Mouse (Mus musculus) forebrain, embryonic 11.5 days (tissue): ENCODE data around the gene Olfr9. TPM values are rescaled to one million over a fixed set of nuclear protein-coding genes. Genes with fewer than 3 reads are reported as not detected.
A peak's percentile ranks its signal among the peaks of the same experiment; 100 is the strongest.

ENCODE experiments used
- ATAC-seq: fragments of 200-750 bp; cut with Nextera tagmentation; replicated peaks from 2 replicates; pipeline ENCODE4 v1.8.0; 2017; ENCODE audit warnings: moderate TSS enrichment; ENCODE audit not compliant: low FRiP score
- DNase-seq: peaks from one replicate; pipeline ENCODE4 v3.0.0-alpha.2; 2017; ENCODE audit warnings: low spot score
- H3K27ac ChIP-seq: fragments of 300-500 bp; sonication (generic); 2 replicates; pipeline ENCODE4 v1.5.1; 2014; ENCODE audit warnings: low read depth, low read length
- H3K27me3 ChIP-seq: fragments of 300-500 bp; sonication (generic); 2 replicates; pipeline ENCODE4 v1.6.1; 2014; ENCODE audit warnings: mild to moderate bottlenecking, low read length, mixed read lengths; ENCODE audit not compliant: control insufficient read depth, insufficient read depth
- H3K36me3 ChIP-seq: fragments of 300-500 bp; sonication (generic); 2 replicates; pipeline ENCODE4 v1.6.1; 2014; ENCODE audit warnings: mild to moderate bottlenecking, low read length, moderate library complexity, mixed read lengths; ENCODE audit not compliant: control insufficient read depth, insufficient read depth
- H3K4me1 ChIP-seq: fragments of 300-500 bp; sonication (generic); replicated peaks from 2 replicates; pipeline ENCODE4 v1.6.1; 2014; ENCODE audit warnings: low read length, mixed read lengths; ENCODE audit not compliant: control insufficient read depth, insufficient read depth
- H3K4me2 ChIP-seq: fragments of 300-500 bp; sonication (generic); 2 replicates; pipeline ENCODE4 v1.6.1; 2014; ENCODE audit warnings: low read depth, mild to moderate bottlenecking, low read length, moderate library complexity, mixed read lengths; ENCODE audit not compliant: severe bottlenecking
- H3K4me3 ChIP-seq: fragments of 300-500 bp; sonication (generic); 2 replicates; pipeline ENCODE4 v1.5.1; 2014; ENCODE audit warnings: low read depth, low read length
- H3K9ac ChIP-seq: fragments of 300-500 bp; sonication (generic); 2 replicates; pipeline ENCODE4 v1.6.1; 2014; ENCODE audit warnings: low read length
- H3K9me3 ChIP-seq: fragments of 300-500 bp; sonication (generic); 2 replicates; pipeline ENCODE4 v1.6.1; 2016; ENCODE audit warnings: low read length, mixed read lengths; ENCODE audit not compliant: control insufficient read depth
- WGBS: fragments of 180-500 bp; shearing (Covaris S2); extraction: QIAGEN DNeasy Blood & Tissue Kit; methylation state at CpG from one replicate; pipeline ENCODE4 v1.1.7; 2014; 5-methylcytosine and 5-hydroxymethylcytosine counted together
- polyA plus RNA-seq: library from polyadenylated mRNA; unstranded; fragments of >200 nt; fragmentation: Nextera tagmentation; extraction: Ambion mirVana; gene quantifications from 2 replicates; pipeline ENCODE4 v1.2.1, GENCODE M21; 2014

Gene Olfr9
- polyA plus RNA-seq, 1 experiment from 2014 or later, result not detected

DNA sequence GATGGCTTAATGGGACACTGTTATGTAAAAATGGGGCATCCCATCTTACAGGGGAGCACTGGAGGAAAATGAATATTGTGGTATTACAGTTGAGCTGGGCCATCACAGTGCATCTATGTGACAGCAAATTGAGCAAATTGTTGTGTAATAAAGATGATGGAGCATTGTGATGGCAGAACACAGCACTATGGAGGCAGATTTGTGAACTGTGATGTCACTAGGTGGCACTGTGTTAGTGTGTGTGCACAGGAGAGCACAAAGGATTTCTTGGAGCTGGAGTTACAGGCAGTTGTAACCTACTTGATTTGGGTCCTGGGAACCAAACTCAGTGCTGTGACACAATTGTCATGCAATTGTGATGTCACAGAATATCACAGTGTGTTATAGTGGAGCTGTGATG lies 34.1 kb downstream of the Olfr9 start:
- Histone ChIP-seq H3K27me3 (no peaks in the 10 kb centered on the region), H3K9me3 (no peaks in the 10 kb centered on the region), H3K4me3 (no peak overlapping the region), H3K36me3 (no peaks in the 10 kb centered on the region), H3K27ac (no peak overlapping the region), H3K9ac (no peak overlapping the region), H3K4me1 (no peaks in the 10 kb centered on the region), H3K4me2 (no peak overlapping the region)
- peak; percentile 47; the same call in 1 of the 2 replicates for ATAC-seq
- DNase-seq, result no peak

DNA sequence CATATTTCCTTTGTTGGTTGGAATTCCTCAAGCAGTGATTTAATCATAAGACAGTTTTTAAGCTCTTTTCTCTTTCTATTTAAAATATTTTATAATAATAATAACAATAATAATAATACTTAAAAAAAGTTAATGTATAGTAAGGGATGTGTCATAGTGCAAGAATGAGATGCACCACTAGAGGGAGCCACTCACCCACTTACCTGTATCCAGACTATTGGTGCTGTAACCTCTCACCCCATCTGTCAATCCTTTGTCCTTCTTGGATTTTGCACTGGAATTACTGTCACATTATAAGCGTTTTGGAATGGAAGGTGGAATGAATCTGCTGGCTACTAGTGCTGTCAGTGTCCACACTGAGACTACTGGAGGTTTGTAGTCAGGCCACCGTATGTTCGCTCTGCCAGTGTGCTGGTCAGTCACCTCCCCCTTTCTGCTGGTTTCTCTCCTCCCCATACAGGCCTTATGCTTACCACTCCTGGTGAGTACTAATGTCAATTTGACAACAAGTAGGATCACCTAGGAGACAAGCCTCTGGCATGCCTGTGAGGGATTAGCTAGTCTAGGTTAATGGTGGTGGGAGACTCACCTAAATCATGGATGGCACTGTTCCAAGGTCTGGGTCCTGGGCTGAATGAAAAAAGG lies 36.9 kb downstream of the Olfr9 start:
- Histone ChIP-seq H3K27me3 (no peaks in the 10 kb centered on the region), H3K36me3 (no peaks in the 10 kb centered on the region), H3K4me3 (no peak overlapping the region), H3K27ac (no peak overlapping the region), H3K4me2 (no peak overlapping the region), H3K4me1 (no peaks in the 10 kb centered on the region), H3K9me3 (no peaks in the 10 kb centered on the region), H3K9ac (no peak overlapping the region)
- peak; percentile 83 for ATAC-seq
- 61% methylated on average over 3 of the region's 3 CpGs for WGBS
- DNase-seq, result peak; percentile 64

DNA sequence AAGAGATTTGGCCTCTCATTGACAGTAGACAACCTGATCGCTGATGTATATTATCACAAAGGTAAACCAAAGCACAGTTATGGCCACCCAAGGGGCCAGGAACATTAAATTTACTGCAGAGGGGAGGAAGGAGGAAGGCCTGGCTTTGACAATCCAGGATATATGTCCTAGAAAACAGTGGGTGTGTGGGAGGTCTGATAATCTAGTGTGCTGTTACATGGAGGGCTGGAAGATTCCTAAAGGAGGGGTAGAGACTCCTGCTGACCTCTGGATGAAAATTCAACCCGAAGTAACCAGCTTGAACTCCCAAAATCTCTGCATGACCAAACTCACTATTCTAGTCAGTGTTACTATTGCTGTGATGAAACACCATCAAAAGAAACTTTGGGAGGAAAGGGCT lies 39.1 kb downstream of the Olfr9 start:
- Histone ChIP-seq H3K4me3 (no peak overlapping the region), H3K36me3 (no peaks in the 10 kb centered on the region), H3K4me2 (no peak overlapping the region), H3K9ac (no peak overlapping the region), H3K9me3 (no peaks in the 10 kb centered on the region), H3K27ac (no peak overlapping the region), H3K4me1 (no peaks in the 10 kb centered on the region), H3K27me3 (no peaks in the 10 kb centered on the region)
- DNase-seq (no peak), ATAC-seq (no peak)
- 84% methylated on average over 2 of the region's 2 CpGs for WGBS

DNA sequence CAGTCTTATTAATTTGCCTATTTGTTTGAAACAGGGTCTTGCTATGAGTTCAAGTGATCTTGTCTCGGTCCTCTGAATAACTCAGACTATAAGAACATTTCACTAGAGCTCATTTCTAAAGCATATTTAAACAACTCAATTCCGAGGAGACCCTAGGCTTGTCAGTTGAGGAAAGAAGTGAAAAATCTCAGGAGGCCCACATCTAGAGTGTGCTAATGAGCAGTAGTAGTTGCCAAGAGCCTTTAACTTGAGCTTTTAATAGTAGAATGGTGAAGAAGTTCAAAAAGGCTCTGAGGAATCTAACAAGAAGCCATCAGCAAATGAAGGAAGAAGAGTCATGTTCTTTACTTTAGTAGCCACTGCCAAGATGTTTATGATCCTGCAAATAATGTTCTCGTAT lies 50.6 kb downstream of the Olfr9 start, which contains the start of gene Olfr764-ps1:
Olfr764-ps1 (minus strand) TSS at position 101 of the 400 bp plus-strand sequence.
- H3K4me3 ChIP-seq, result no peak within 1 kb of the TSS

More for the DNA sequence above, 50.6 kb downstream of the Olfr9 start, which contains the start of gene Olfr764-ps1:
- no peaks in the 10 kb centered on the region for H3K36me3 ChIP-seq
- H3K9me3 ChIP-seq, result no peaks in the 10 kb centered on the region
- 82% methylated on average over 3 of the region's 3 CpGs for WGBS
- DNase-seq (no peak), ATAC-seq (no peak)
- no peaks in the 10 kb centered on the region for H3K27me3 ChIP-seq
- H3K27ac ChIP-seq, result no peak within 1 kb of the TSS
- no peak within 1 kb of the TSS for H3K4me2 ChIP-seq
- H3K9ac ChIP-seq, result no peak within 1 kb of the TSS
- no peaks in the 10 kb centered on the region for H3K4me1 ChIP-seq

Other genes with a start within 250 kb of the Olfr9 start
- gene Dgka, start 244.6 kb upstream of the Olfr9 start, polyA plus RNA-seq, result 3.9 and 4.0 TPM in 2 replicates
- gene Pym1, start 241.5 kb upstream of the Olfr9 start, polyA plus RNA-seq, result 47.6 and 51.4 TPM in 2 replicates
- gene Mmp19, start 198.5 kb upstream of the Olfr9 start, polyA plus RNA-seq, result 0.51 and 0.60 TPM in 2 replicates
- 38.6 and 38.8 TPM in 2 replicates for gene Dnajc14, start 185.4 kb upstream of the Olfr9 start, polyA plus RNA-seq
- gene Tmem198b, start 185.1 kb upstream of the Olfr9 start, polyA plus RNA-seq, result 22.7 and 24.2 TPM in 2 replicates
- gene Sarnp, start 172.1 kb upstream of the Olfr9 start, polyA plus RNA-seq, result 263 and 284 TPM in 2 replicates
- gene Ormdl2, start 167.8 kb upstream of the Olfr9 start, polyA plus RNA-seq, result 70.1 and 73.0 TPM in 2 replicates
- 10.5 and 11.7 TPM in 2 replicates for gene Gdf11, start 97.7 kb upstream of the Olfr9 start, polyA plus RNA-seq
- 144 and 151 TPM in 2 replicates for gene Cd63, start 88.4 kb upstream of the Olfr9 start, polyA plus RNA-seq
- gene Rdh5, start 66.5 kb upstream of the Olfr9 start, polyA plus RNA-seq, result 12.3 and 12.6 TPM in 2 replicates
- 191 and 202 TPM in 2 replicates for gene Bloc1s1, start 65.4 kb upstream of the Olfr9 start, polyA plus RNA-seq
- 0.65 and 0.69 TPM in 2 replicates for gene Itga7, start 55.6 kb upstream of the Olfr9 start, polyA plus RNA-seq
- not detected in 2 replicates for gene Mettl7b, start 28.4 kb upstream of the Olfr9 start, polyA plus RNA-seq
- not detected in 2 replicates for gene Olfr763, start 21.4 kb downstream of the Olfr9 start, polyA plus RNA-seq
- not detected in 2 replicates for gene Olfr764-ps1, start 50.5 kb downstream of the Olfr9 start, polyA plus RNA-seq
- gene Olfr765, start 60.6 kb downstream of the Olfr9 start, polyA plus RNA-seq, result not detected in 2 replicates
- gene Olfr766-ps1, start 79.5 kb downstream of the Olfr9 start, polyA plus RNA-seq, result not detected in 2 replicates
- not detected in 2 replicates for gene Olfr767, start 93.5 kb downstream of the Olfr9 start, polyA plus RNA-seq
- gene Olfr768, start 109.9 kb downstream of the Olfr9 start, polyA plus RNA-seq, result not detected in 2 replicates
- gene Olfr769, start 128.4 kb downstream of the Olfr9 start, polyA plus RNA-seq, result not detected in 2 replicates
- gene Olfr770, start 149.6 kb downstream of the Olfr9 start, polyA plus RNA-seq, result not detected in 2 replicates
- not detected in 2 replicates for gene Olfr771, start 175.3 kb downstream of the Olfr9 start, polyA plus RNA-seq
- gene Olfr772, start 188.5 kb downstream of the Olfr9 start, polyA plus RNA-seq, result not detected in 2 replicates
- gene Olfr773, start 198.0 kb downstream of the Olfr9 start, polyA plus RNA-seq, result not detected in 2 replicates
- not detected in 2 replicates for gene Olfr774, start 246.8 kb downstream of the Olfr9 start, polyA plus RNA-seq